Mouse (Mus musculus): ENCODE measurements around the gene Rbbp4. TPM values are rescaled to one million over a fixed set of nuclear protein-coding genes. Genes with fewer than 3 reads are reported as not detected.

Gene Rbbp4
- polyA plus RNA-seq, 1 experiment from 2014 or later = 470 TPM

DNA sequence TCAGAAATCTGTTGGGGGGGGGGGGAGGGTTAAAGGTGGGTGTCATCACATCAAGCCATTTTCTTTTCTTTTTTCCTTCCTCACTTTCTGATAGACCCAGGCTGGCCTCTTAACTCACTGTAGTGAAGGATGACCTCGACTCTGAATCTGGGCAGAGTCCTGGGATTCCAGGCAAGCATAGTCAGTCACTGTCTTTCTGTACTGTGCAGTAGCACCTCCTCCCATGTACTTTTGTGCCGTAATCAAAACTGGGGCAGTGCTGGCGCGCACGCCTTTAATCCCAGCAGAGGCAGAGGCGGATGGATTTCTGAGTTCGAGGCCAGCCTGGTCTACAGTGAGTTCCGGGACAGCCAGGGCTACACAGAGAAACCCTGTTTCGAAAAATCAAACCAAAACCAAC lies 31.4 kb downstream of the Rbbp4 start:
- Histone ChIP-seq H3K9me3 (0 out of 2 replicates have a peak, but pooled peaks cover 8% of the 10 kb centered on the region), H3K27me3 (ENCODE audit: insufficient read depth, poor library complexity, severe bottlenecking) (no peaks in the 10 kb centered on the region), H3K36me3 (peaks cover 41% of the 10 kb centered on the region), H3K4me1 (replicated peaks) (peaks cover 11% of the 10 kb centered on the region), H3K27ac (no peak overlapping the region), H3K4me3 (no peak overlapping the region)
- no peak for DNase-seq (ENCODE audit: low spot score)
- WGBS = 87% methylated on average over 9 of the region's 9 CpGs

- no peak overlapping the region for H3K27ac ChIP-seq
- H3K4me3 ChIP-seq = no peak overlapping the region
- no peaks in the 10 kb centered on the region for H3K27me3 ChIP-seq (ENCODE audit: insufficient read depth, poor library complexity, severe bottlenecking)
- no peak for DNase-seq (ENCODE audit: low spot score)
- peaks cover 14% of the 10 kb centered on the region for H3K4me1 ChIP-seq (replicated peaks)
- WGBS = 72% methylated on average over 5 of the region's 5 CpGs
- 0 out of 2 replicates have a peak, but pooled peaks cover 8% of the 10 kb centered on the region for H3K9me3 ChIP-seq
- peaks cover 37% of the 10 kb centered on the region for H3K36me3 ChIP-seq
These were observed 31.8 kb downstream of the Rbbp4 start for GRCm38 (mm10) chr4:129303401-129303800.

- Histone ChIP-seq H3K27ac (no peak overlapping the region), H3K27me3 (ENCODE audit: insufficient read depth, poor library complexity, severe bottlenecking) (peaks cover 3% of the 10 kb centered on the region), H3K4me3 (no peak overlapping the region), H3K36me3 (0 out of 2 replicates have a peak, but pooled peaks cover 4% of the 10 kb centered on the region), H3K9me3 (0 out of 2 replicates have a peak, but pooled peaks cover 8% of the 10 kb centered on the region), H3K4me1 (replicated peaks) (peaks cover 23% of the 10 kb centered on the region)
- WGBS = 56% methylated on average over 10 of the region's 10 CpGs
- DNase-seq (ENCODE audit: low spot score) = no peak
These were observed 36.0 kb downstream of the Rbbp4 start for GRCm38 (mm10) chr4:129299121-129299520.

GRCm38 (mm10) chr4:129297724-129298123 lies 37.4 kb downstream of the Rbbp4 start:
- H3K36me3 ChIP-seq = no peaks in the 10 kb centered on the region
- 93% methylated on average over 4 of the region's 4 CpGs for WGBS
- no peak for DNase-seq (ENCODE audit: low spot score)
- H3K27me3 ChIP-seq (ENCODE audit: insufficient read depth, poor library complexity, severe bottlenecking) = peaks cover 15% of the 10 kb centered on the region
- H3K9me3 ChIP-seq = 0 out of 2 replicates have a peak, but pooled peaks cover 8% of the 10 kb centered on the region
- H3K4me3 ChIP-seq = no peak overlapping the region
- peaks cover 33% of the 10 kb centered on the region for H3K4me1 ChIP-seq (replicated peaks)
- no peak overlapping the region; the same call in 1 of the 2 replicates for H3K27ac ChIP-seq

DNA sequence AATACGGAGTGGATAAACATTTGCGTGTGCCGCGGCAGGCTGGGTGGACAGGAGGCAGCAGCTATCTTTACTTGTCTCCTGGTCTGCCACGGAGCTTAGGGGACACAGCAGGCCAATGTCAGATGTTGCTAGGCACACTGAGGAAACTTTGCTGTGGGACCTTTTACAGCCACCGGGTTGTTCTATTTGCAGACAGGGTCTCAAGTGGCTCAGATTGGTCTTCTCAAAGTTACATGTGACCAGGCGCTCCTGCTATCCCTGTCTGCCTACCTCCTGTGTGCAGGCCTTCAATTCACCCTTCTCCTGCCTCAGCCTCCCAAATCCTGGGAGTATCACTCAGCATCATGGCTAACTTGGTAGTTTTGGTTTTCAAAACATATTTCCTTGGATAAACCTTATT lies 39.1 kb downstream of the Rbbp4 start:
- DNase-seq (ENCODE audit: low spot score) = no peak
- H3K9me3 ChIP-seq = 0 out of 2 replicates have a peak, but pooled peaks cover 3% of the 10 kb centered on the region
- peaks cover 33% of the 10 kb centered on the region for H3K4me1 ChIP-seq (replicated peaks)
- H3K27me3 ChIP-seq (ENCODE audit: insufficient read depth, poor library complexity, severe bottlenecking) = peaks cover 15% of the 10 kb centered on the region
- no peak overlapping the region for H3K27ac ChIP-seq
- H3K4me3 ChIP-seq = no peak overlapping the region
- H3K36me3 ChIP-seq = no peaks in the 10 kb centered on the region
- WGBS = 89% methylated on average over 7 of the region's 7 CpGs

- 74% methylated on average over 2 of the region's 2 CpGs for WGBS
- DNase-seq (ENCODE audit: low spot score) = no peak
- Histone ChIP-seq H3K36me3 (no peaks in the 10 kb centered on the region), H3K4me1 (replicated peaks) (peaks cover 33% of the 10 kb centered on the region), H3K4me3 (no peak overlapping the region), H3K27me3 (ENCODE audit: insufficient read depth, poor library complexity, severe bottlenecking) (peaks cover 16% of the 10 kb centered on the region), H3K27ac (no peak overlapping the region), H3K9me3 (no peaks in the 10 kb centered on the region)
These were observed 40.0 kb downstream of the Rbbp4 start for GRCm38 (mm10) chr4:129295188-129295587.

DNA sequence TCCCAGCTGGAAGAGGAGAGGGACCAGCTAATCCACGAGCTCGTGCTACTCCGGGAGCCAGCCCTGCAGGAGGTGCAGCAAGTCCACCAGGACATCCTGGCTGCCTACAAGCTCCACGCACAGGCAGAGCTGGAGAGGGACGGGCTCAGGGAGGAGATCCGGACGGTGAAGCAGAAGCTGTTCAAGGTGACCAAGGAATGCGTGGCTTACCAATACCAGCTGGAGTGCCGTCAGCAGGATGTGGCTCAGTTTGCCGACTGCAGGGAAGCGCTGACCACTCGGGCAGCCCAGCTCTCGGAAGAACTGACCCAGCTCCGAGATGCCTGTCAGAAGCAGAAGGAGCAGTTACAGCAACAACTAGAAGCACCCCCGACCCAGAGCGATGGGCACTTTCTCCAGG lies 41.5 kb downstream of the Rbbp4 start:
- Histone ChIP-seq H3K9me3 (no peaks in the 10 kb centered on the region), H3K4me3 (peak overlapping the region; percentile 14; the same call in 1 of the 2 replicates), H3K27me3 (ENCODE audit: insufficient read depth, poor library complexity, severe bottlenecking) (peaks cover 28% of the 10 kb centered on the region), H3K27ac (no peak overlapping the region), H3K36me3 (no peaks in the 10 kb centered on the region), H3K4me1 (replicated peaks) (peaks cover 26% of the 10 kb centered on the region)
- WGBS = 30% methylated on average over 16 of the region's 16 CpGs
- DNase-seq (ENCODE audit: low spot score) = no peak

- 63% methylated on average over 7 of the region's 7 CpGs for WGBS
- Histone ChIP-seq H3K4me3 (0 out of 2 replicates have a peak overlapping the region, but pooled peaks have one; percentile 14), H3K36me3 (no peaks in the 10 kb centered on the region), H3K9me3 (no peaks in the 10 kb centered on the region), H3K4me1 (replicated peaks) (peaks cover 26% of the 10 kb centered on the region), H3K27ac (no peak overlapping the region), H3K27me3 (ENCODE audit: insufficient read depth, poor library complexity, severe bottlenecking) (peaks cover 37% of the 10 kb centered on the region)
- no peak for DNase-seq (ENCODE audit: low spot score)
These were observed 42.3 kb downstream of the Rbbp4 start for GRCm38 (mm10) chr4:129292831-129293230.

GRCm38 (mm10) chr4:129289671-129290070 lies 45.5 kb downstream of the Rbbp4 start:
- no peak overlapping the region for H3K27ac ChIP-seq
- DNase-seq (ENCODE audit: low spot score) = no peak
- peaks cover 68% of the 10 kb centered on the region for H3K27me3 ChIP-seq (ENCODE audit: insufficient read depth, poor library complexity, severe bottlenecking)

DNA sequence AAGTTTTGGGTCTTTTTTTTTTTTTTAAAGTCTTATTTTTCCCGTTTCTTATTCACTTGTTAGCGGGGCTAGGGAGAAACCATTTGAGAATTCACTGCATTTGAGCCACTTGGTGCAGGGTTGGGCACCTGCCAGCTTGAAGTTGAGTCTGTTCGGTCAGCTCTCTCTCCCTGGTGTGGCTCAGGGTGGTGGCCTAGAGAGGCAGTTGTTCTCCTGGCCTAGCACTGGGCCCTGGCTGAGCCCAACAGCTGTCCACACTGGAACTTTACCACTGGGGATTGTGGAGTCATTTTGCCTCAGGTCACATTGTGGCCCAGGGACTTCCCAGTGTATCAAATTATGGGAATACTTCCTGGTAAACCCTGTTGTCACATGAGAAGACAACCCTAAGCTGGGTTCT lies 47.1 kb downstream of the Rbbp4 start:
- WGBS = 46% methylated on average over 3 of the region's 3 CpGs
- H3K36me3 ChIP-seq = no peaks in the 10 kb centered on the region
- no peak overlapping the region for H3K27ac ChIP-seq
- no peak for DNase-seq (ENCODE audit: low spot score)
- no peaks in the 10 kb centered on the region for H3K9me3 ChIP-seq
- peaks cover 33% of the 10 kb centered on the region for H3K4me1 ChIP-seq (replicated peaks)
- H3K27me3 ChIP-seq (ENCODE audit: insufficient read depth, poor library complexity, severe bottlenecking) = peaks cover 55% of the 10 kb centered on the region
- H3K4me3 ChIP-seq = peak overlapping the region; percentile 64

More at GRCm38 (mm10) chr4:129289671-129290070, 45.5 kb downstream of the Rbbp4 start:
- Histone ChIP-seq H3K36me3 (no peaks in the 10 kb centered on the region), H3K4me3 (no peak overlapping the region), H3K4me1 (replicated peaks) (peaks cover 44% of the 10 kb centered on the region), H3K9me3 (no peaks in the 10 kb centered on the region)
- WGBS = 92% methylated on average over 8 of the region's 8 CpGs

- H3K4me1 ChIP-seq (replicated peaks) = peaks cover 30% of the 10 kb centered on the region
- WGBS = 1% methylated on average over 53 of the region's 53 CpGs
- peak within 1 kb of the TSS; percentile 64 for H3K4me3 ChIP-seq
- no peaks in the 10 kb centered on the region for H3K36me3 ChIP-seq
- peak within 1 kb of the TSS; percentile 79 for H3K27ac ChIP-seq
- H3K9me3 ChIP-seq = no peaks in the 10 kb centered on the region
- peaks cover 55% of the 10 kb centered on the region for H3K27me3 ChIP-seq (ENCODE audit: insufficient read depth, poor library complexity, severe bottlenecking)
- peak; percentile 50 for DNase-seq (ENCODE audit: low spot score)
These were observed 47.6 kb downstream of the Rbbp4 start, which contains the start of gene Sync for GRCm38 (mm10) chr4:129287472-129287981. Gene Sync, plus strand, starts transcription at chr4:129287617.

DNA sequence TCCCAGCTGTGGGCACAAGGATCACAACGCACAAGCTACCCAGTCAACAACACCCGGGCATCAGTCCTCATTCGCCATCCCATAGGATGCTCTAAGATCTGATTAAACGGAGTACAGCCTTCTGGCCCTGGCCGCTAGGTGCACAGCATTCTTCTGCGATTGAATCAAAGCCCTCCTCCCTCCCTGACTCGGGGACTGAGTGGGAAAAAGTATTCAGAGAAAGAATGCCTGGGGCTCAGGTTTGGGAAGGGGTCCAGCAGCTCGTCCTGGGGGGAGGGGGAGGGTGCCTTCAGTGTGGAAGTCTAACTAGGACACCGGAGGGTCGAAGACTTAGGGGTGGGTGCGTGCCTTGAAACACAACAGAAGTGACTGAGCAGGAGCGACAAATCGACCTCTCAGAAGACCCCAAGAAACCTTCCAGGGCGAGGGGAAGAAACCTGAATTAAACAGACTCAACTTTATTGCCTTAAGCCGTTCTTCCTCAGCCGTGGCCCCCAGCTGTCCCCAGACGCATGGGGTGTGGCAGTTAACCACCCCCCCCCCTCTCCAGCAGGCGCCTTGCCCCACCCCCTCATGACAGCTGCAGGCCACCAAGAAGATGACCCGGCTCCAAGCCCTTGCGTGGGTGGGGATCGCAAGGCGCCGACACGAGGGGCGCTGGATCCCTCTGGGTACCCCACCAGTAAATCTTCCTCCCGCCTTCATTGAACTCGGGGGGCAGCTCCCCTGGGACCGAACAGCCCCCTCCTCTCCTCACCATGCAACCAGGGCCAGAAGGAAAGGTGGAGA lies 48.3 kb downstream of the Rbbp4 start:
- Histone ChIP-seq H3K27me3 (ENCODE audit: insufficient read depth, poor library complexity, severe bottlenecking) (peaks cover 55% of the 10 kb centered on the region), H3K27ac (peak overlapping the region; percentile 79), H3K36me3 (no peaks in the 10 kb centered on the region), H3K4me3 (peak overlapping the region; percentile 64), H3K4me1 (replicated peaks) (peaks cover 30% of the 10 kb centered on the region), H3K9me3 (no peaks in the 10 kb centered on the region)
- WGBS = 4% methylated on average over 28 of the region's 28 CpGs
- DNase-seq (ENCODE audit: low spot score) = peak; percentile 49

All from hindbrain, embryonic 10.5 days (tissue).